Mouse (Mus musculus) right cerebral cortex, postnatal 4 days (tissue): ENCODE data around the gene Tdrkh.
A peak's percentile ranks its signal among the peaks of the same experiment; 100 is the strongest.

ENCODE experiments used
- DNase-seq: peaks from one replicate; pipeline ENCODE4 v3.0.0-alpha.2; 2022

The Tdrkh gene

DNA sequence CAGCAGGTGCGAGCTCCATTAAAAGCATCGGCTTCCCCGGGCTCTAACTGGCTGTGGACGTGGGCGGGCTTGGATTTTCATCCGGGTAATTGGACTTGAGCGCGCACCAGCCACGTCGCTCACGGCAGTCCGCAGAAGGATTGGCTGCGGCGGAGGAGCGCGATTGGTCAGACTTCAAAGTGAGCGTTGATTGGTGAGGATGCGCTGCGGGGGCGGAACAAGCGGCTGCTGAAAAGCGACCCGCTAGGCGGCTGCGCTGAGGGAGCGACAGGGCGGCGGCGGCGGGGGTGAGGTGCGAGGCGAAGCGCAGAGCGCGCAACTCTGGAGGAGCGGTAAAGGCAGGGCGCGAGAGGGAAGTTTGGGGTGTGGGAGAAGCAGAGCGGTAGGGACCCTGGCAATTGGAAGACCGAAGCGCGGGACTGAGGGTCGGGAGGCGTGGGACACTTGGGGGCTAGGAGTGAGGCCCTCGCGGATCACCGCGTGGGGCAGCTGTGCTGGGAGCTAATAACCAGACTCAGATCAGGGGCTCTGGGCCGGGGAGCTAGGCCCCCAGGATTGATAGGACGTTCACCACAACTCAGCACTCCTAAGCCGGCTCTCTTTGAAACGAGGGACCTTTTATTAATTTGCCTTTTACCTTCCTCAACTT lies at the start of gene Tdrkh:
Gene Tdrkh (plus strand): TSS at position 243 of the 649 bp plus-strand sequence.
- peak; percentile 95 for DNase-seq

DNA sequence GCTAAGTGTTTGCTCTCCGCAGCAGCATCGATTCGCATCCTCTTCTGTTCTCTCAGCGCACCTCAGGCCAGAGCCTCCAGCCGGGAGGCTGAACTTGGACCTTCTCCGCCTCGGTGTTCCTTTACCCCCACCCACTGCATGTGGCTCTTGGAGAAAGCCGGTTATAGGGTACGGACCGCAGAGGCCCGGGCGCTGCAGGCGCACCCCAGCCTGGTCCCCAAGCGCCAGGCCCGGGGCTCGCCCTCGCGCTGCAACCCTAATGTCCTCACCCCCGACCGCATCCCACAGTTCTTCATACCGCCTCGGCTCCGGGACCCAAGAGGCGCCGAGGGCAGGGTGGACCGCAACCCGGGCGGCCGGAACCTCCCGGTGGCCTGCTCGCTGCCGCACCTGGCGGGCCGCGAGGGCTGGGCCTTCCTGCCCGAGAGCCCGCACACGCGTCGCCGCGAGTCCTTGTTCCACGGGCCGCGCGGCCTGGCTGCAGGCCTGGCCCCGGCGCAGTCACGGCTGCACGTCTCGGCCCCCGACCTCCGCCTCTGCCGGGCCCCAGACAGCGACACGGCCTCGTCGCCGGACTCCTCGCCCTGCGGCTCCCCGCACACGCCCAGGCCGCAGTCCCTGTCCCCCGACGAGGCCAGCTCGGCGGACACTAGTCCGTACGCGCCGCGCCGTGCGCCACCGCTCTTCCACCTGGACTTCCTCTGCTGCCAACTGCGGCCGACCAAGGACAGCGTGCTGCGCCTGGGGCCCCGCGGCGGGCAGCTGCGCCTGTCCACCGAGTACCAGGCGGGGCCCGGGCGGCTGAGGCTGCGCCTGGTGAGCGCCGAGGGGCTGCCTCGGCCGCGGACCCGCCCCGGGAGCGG lies 49.6 kb upstream of the Tdrkh start:
- DNase-seq = peak; percentile 58

DNA sequence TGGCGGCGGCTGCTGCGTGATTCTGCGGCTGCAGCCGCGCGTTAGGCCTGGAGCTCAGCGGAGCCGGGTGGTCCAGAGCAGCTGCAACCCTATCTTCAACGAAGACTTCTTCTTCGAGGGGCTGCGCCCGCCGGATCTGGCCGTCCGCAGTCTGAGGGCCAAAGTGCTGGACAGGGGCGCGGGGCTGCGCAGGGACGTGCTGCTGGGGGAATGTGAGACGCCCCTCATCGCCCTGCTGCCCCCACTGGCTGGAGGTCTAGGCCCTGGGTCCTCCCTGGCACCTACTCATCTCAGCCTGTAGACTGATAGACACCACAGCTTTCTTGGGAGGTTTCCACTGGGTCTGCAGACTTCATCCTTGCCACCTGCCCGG lies 48.9 kb upstream of the Tdrkh start:
- no peak for DNase-seq

DNA sequence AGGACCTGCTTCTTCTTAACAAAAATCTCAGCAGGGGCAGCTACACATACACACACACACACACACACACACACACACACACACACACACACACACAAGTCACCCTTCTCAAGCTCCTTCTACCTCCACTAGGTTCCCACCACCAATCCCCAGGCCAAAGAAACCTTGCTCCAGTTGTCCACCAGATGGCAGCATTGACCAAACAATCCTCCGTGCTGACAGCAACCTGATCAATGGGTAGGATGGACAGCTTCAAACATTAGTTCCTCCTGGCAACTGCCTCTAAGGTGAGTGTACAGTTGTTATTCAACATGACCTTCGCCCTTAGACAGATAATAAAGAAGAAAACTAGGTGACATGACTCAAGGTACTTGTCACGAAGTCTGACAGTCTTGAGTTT lies 46.3 kb upstream of the Tdrkh start:
- peak; percentile 66 for DNase-seq

DNA sequence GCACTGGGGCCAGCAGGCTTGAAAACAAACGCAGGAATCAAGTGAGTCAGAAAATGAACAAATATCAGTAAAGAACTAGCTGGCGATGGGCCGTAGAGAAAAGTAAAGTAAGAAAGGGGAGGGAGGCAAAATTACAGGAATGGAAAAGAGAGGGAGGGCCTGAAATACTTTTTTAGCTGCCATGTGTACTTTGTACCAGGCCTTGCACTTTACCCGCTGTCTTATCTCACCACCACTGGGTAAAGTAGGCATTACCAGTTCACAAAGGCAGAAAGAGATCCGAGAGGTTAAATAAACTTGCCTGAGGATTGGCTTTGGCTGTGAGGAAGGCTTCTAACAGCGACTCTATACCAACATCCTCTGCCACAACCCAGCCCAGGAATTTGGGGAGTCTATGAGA lies 45.6 kb upstream of the Tdrkh start:
- DNase-seq = no peak

DNA sequence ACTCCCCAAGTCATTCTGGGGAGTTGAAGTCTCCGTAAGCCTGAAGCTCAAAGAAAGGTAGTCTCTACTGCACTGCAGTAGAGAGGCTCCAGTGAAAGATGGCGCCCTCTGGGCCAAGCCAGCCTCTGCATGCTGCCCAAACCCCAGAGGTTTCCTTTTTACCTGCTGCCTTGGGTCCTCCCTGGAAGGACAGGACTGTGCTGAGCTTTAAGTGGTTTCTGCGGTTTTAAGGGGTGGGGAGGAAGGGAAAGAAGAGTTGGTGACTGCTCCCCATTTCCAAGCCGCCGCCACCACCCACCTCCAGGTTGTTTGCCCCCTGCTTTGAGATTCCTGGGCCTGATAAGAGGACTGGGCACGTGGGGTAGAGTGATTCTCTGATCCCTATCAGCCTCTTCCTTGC lies 44.4 kb upstream of the Tdrkh start:
- DNase-seq = no peak

DNA sequence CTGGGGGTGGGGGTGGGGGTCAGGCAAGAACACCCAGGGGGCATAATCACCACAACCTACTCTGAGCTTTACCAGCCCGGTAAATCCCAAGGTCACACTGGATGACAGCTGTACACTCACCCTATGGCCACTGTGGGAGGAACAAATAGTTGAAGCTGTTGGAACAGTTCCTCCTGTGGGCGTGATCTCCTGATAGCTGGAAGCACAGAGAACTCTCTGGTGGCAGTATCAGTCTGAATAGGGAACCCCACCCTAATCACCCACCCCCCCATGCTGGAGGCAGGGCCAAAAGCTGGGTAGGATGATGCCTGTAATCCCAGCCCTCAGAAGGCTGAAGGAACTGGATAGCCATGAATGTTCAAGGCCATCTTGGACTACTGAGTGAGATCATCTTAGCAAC lies 43.4 kb upstream of the Tdrkh start:
- no peak for DNase-seq

DNA sequence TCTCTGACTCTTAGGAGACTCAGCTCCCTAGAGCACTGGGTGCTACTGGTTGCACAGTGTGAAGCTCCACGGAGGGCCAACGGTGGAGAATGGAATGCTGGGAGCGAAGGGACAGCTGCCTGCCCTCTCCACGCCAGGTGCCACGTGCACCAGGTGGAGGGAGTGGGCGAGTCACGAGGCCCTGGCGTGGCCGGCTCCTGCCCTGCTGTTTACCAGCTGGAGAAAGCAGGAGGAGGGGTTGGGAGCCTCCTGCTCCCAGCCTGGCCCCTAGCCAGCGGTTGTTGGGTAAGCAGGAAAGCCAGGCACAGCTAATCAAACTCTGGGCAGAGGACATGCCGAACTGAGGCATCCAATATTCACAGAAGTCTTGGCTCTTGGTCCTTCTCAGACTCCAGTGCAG lies 41.4 kb upstream of the Tdrkh start:
- DNase-seq = peak; percentile 58

DNA sequence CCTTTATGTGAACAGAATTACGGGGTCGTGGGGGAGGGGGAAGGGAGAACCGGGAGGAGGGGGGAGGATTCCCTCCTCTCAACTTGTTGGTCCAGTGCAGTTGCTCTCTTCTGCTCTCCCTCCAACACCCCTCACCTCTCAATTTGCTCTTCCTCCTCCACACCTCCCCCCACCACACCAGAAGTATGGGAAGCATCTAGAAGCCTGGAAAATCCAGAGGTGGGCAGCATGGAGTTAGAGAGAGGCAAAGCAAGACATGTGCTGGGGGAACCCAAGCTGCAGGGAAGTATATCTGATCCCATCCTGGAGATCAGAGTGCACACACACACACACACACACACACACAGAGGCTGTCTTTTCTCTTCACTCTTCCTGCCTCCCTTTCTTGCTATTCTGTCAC lies 41.0 kb upstream of the Tdrkh start:
- DNase-seq = no peak

DNA sequence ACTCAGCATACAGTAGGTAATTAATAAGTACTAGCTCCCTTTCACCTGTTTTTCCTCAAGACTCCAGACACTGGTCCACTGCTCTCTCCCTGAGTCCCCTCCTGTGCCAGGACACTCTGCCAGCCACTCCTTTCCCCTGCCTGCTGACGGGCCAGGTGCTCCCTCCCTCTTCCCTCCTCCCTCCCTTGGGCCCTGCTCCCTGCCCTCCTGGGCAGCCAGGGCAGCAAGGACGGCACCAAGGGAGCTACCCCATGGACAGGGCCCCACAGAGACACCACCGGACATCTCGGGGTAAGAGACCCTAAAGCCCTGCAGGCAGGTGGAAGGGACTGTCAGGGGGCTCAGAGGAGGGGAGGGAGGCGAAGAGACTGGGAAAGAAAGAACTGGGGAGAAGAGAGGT lies 40.4 kb upstream of the Tdrkh start, which contains the start of gene Rorc:
Gene Rorc (plus strand): TSS at position 154 of the 400 bp plus-strand sequence.
- DNase-seq = no peak

DNA sequence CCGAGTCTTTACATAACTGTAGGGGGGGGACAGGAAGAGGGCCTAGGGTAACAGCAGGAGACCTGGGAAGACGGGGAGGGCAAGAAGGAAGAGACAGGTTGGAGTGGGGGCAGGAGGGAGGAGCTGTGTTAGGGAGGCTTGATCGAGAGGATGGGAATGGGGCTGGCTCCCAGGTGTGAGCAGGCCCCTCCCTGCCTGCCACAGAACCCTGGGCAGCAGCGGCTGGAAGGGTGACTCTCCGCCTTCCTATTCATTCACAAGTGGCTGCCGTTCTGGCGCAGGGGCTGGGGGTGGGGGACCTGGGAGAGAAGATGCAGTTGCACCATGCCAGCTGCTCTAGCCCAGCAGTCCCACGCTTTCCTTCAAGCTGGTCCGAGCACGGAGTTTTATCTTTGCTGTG lies 40.0 kb upstream of the Tdrkh start:
- no peak for DNase-seq

DNA sequence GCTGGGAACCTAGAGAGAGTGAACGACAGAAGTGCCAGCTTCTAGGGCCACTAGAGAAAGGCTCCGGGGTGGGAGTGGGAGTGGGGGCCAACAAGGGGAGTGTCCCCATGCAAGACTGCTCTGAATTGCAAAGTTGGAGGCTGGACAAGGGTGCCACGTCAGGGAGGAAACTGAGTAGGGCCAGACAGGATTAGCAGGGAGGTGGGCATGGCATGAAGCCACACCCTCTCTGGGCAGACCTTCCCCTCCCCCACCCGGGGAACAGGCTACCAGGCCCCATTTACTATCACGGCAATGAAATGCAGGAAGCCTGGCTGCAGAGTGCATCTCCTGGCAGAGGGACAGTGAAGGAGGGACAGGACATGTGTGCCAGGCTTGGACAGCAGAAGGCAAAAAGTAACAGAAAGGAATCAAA lies 39.5 kb upstream of the Tdrkh start:
- no peak for DNase-seq

DNA sequence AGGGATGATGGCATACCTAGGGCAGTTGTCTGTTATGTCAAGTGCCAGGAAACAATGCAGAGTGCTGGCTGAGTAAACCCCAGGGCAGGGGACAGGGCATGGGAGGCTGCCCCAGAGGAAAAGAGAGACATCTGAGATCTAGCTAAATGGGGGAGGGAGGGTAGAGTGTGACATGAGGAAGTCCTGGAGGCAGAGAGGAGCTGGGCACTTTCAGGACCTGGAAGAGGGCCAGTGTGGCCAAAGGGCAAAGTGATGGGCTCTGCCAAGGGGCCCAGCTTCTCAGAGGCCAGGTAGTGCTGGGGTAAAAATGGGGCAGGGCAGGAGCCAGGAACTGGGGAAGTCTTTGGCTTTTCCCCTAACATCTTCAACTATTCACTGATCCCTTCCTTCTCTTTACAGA lies 38.4 kb upstream of the Tdrkh start:
- DNase-seq = no peak

DNA sequence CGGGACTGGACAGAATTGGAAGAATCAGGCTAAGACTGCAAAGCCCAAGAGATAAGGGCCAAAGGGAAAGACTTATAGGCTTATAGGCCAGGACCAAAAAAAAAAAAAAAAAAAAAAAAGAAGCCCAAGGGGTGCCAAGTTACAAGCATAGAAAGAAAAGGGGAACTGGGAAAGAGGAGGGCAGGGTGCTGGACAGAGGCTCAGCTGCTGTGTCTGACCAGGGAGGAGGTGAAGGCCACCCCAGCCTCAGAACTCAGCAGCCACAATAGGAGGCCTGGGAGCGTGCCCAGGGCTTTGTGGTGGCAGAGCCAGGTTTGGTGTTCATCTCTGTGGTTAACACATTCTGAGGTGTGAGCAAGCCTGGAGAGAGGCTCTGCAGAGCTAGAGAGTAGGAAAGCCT lies 37.9 kb upstream of the Tdrkh start:
- DNase-seq = no peak

DNA sequence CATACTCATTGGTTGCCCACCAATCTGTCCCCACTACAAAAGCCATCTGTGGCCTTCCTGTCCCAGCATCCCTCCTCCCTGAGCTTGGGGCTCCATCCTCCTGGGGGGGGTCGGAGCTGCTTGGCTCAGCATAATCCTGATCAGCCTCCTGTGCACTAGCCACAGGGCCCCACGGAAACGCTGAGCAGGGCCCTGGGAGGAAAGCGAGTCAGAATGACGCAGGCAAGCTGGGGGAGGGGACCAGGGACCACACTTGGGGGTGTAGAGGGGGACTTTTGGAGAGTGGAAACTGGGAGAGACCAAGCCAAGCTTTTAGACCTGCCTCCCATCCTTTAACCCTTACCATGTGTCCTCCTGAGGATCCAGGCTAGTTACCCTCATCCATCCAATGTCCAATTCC lies 37.2 kb upstream of the Tdrkh start:
- no peak for DNase-seq

DNA sequence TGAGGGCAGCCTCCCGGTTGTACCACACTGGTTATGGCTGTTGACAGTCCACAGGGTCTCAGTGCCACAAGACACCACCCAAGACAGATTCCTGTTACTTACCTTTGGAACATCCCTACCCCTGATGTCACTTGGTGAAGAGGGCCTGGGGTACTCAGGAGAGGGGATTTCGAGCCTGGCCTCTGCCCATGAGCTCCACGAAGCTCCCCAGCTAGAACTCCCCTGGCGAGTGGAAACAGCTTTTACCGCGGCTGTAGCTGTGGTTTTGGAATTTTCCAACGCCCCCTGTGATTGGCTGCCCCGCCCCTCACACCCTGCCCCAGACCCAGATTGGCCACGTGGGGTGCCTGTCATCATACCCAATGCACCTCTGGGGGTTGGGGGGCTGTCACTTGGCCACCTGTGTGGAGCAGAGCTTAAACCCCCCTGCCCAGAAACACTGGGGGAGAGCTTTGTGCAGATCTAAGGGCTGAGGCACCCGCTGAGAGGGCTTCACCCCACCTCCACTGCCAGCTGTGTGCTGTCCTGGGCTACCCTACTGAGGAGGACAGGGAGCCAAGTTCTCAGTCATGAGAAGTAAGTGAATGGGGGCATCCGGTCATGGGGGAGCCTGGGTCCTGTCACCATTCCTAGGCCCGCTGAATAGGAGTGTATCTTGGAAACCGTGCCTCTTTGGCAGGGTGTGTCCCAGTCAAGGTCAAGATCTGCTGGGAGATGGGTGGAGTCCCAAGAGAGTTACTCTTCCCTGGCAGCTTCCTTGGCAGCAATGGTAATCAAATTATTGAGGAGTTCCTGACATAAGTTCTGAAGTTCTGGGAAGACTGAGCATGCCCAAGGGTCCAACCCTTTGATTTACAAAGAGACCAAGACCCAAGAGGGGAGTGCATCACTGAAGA lies 35.8 kb upstream of the Tdrkh start:
- no peak for DNase-seq

DNA sequence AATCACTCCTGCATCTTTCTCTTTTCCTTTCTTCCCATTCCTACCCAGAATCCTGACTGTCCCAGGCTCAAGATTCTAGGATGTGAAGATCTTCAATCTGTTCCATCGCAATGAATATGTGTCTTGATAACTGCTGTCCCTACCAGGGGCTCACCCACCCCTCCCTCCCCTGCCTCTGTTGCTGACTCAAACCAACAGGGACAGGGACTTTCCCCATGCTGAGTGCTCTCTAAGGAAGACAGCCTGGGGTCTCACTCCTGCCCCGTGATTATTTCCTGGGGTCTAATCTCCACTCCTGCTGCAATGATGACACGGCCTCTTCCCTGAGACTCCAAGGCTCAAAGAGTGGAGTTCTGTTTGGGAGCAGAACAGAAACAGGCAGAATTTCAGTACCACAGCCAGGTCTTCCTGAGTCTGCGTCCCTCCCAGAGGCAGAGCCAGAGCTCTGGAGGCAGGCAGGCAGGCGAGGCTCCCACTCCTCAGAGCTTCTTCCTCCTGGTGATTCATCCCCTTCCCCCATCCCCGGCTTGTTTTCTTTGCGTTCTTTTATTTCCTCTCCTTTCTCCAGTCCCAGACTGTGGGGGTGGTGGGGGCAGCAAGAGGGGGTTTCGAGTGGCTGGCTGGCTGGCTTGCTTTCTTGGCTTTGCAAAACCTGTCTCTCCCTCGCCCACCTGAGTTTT lies 33.1 kb upstream of the Tdrkh start:
- DNase-seq = no peak

DNA sequence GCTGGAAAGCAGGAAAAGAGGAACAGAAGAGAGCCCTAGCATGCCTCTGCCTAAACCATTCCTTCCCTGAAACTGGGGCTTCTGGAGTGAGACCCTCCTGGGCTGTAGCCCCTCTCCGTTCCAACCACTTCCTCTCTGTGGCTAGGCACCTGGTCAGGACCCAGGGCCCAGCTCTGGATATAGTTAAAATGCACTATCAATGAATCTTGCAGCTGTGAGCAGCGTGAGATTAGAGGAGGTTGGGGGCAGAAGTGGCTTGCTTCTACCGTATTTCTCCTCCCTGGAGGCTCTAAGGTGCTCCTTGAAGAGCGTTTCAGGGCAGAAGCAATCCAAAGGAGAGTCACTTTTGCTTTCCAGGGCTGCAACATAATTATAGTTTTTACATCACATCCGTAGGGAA lies 30.8 kb upstream of the Tdrkh start:
- DNase-seq = no peak

DNA sequence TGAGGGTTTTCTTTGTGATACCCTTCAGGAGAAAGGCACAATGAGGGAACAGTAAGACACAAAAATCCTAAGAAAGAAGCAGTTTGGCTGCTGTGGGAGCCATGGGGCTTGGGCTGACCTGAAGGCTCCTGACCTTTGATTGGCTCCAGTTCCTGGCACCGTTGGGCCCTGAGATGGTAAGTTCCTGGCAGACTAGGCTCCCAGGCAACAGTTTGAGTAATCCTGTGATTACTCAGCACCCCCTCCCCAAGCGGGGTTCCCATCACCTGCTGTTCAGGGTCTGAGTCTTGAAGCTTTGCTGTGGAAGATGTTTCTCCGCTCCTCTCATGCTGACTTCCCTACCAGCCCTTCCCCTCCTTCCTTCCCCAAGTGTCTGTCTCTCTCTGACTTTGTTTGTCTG lies 29.6 kb upstream of the Tdrkh start:
- DNase-seq = no peak

DNA sequence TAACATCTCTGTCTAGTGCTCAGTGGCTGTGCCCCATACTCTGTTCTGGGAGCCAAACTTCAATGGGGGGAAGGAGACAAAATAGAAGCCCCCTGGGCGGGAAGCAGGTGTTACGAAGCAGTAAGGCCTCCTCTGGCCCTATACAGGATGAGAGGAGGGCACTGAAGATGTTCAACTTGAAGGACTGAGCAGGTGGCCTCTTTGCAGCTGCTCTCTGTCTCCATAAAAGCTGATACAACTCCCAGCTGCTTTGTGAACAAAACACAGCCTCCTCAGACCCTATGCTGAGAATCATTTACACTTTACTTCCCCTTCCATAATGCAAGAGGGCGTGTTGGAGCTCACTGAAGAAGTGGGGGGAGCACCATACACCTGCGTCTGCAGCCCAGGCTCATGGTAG lies 26.4 kb upstream of the Tdrkh start:
- DNase-seq = no peak

DNA sequence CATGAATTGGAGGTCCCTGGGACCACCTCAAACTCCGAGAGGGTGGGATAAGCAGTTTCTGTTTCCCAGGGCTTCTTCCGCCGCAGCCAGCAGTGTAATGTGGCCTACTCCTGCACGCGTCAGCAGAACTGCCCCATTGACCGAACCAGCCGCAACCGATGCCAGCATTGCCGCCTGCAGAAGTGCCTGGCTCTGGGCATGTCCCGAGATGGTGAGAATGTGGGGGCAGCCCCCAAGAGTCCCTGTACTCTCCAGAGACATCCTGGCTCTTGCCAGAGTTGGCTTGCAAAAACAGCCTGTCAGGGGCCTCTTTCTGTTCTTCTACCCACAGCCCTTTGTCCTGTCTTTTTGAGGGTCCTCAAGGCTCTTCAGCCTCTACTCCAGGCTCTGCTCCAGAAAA lies 25.7 kb upstream of the Tdrkh start:
- DNase-seq = no peak

DNA sequence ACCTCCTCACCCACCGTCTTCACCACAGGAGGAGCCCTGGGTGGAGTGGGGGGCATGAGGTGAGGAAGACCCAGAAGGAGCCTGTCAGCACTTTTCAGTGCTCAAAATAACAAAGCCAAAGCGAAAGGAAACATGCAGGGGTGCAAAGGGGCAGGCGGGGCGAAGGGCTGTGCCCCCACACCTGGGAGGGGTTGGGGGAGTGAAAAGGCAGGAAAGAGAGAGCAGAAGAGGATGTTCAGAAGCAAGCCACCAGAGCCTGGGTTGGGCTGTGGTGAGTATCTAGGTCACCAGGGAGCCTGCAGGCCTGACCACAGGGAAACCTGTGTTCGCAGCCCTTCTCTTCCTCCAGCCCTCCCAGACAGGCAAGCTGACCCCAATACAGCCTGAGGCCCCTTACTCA lies 25.0 kb upstream of the Tdrkh start:
- DNase-seq = no peak

DNA sequence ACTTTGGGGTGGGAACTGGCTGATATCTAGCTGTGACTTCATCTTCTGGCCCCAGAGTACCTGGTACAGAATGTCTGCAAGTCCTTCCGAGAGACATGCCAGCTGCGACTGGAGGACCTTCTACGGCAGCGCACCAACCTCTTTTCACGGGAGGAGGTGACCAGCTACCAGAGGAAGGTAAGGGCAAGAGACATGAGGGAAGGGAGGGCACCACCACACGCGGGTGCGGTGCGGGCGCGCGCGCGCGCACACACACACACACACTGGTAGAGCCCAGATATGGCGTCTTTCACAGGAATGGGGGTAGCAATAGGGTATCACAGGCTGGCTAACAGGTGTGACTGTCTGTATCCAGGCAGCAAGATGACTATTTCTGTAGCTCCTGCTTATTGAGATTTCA lies 23.7 kb upstream of the Tdrkh start:
- DNase-seq = no peak
